ENCODE assay signal across 21 mouse cellular contexts in genomic region chr14:51009572-51009971, GRCm38 (mm10). TPM values are rescaled to one million over a fixed set of nuclear protein-coding genes. Genes with fewer than 3 reads are reported as not detected.
A peak's percentile ranks its signal among the peaks of the same experiment; 100 is the strongest.
DNase-seq lines count a peak whose midpoint lies in the region; ATAC-seq and TF ChIP-seq lines count a peak whose summit lies in the region.
"Had no signal": no experiment of that assay in that cellular context is flagged by ENCODE, and none has a peak within 500 bp of the region (broad histone marks: within the 10 kb centered on the region; RNA-seq: fewer than 3 reads in every experiment).

No protein-coding gene starts in this region.

- H3K4me1 ChIP-seq in intestine, embryonic 14.5 days (replicated peaks; ENCODE audit: control insufficient read depth, insufficient read depth, low read length), result peaks cover 6% of the 10 kb centered on the region; the same call in 1 of the 2 replicates
- H3K4me1 ChIP-seq in intestine, postnatal 0 days (replicated peaks; ENCODE audit: control insufficient read depth, insufficient read depth, low read length), result no peaks in the 10 kb centered on the region
- peaks cover 4% of the 10 kb centered on the region for H3K4me1 ChIP-seq in embryonic fibroblast, embryonic 13.5 days (ENCODE audit: control insufficient read depth, insufficient read depth, low read length)
- H3K4me1 ChIP-seq in hindbrain, embryonic 11.5 days (replicated peaks; ENCODE audit: control insufficient read depth, insufficient read depth, low read length), result no peaks in the 10 kb centered on the region
- H3K4me1 ChIP-seq in forebrain, embryonic 10.5 days, result no peaks in the 10 kb centered on the region
- H3K4me1 ChIP-seq: hindbrain, embryonic 12.5 days had no signal

- H3K27ac ChIP-seq in gastrocnemius, adult 2 months, result peak overlapping the region; percentile 81
- peak overlapping the region; percentile 88; the same call in 1 of the 2 replicates for H3K27ac ChIP-seq in intestine, embryonic 14.5 days (ENCODE audit: low read depth)
- no peak overlapping the region for H3K27ac ChIP-seq in intestine, postnatal 0 days (ENCODE audit: low read depth, low read length)
- H3K27ac ChIP-seq in embryonic fibroblast, embryonic 13.5 days (ENCODE audit: insufficient read depth, low read length), result peak overlapping the region; percentile 91
- no peak overlapping the region for H3K27ac ChIP-seq in hindbrain, embryonic 11.5 days (ENCODE audit: low read depth, low read length)
- H3K27ac ChIP-seq in forebrain, embryonic 10.5 days, result no peak overlapping the region
- H3K27ac ChIP-seq: hindbrain, embryonic 12.5 days had no signal

- no peaks in the 10 kb centered on the region for H3K27me3 ChIP-seq in intestine, embryonic 14.5 days (replicated peaks; ENCODE audit: control insufficient read depth, insufficient read depth, low read length)
- no peaks in the 10 kb centered on the region for H3K27me3 ChIP-seq in intestine, postnatal 0 days (replicated peaks; ENCODE audit: control insufficient read depth, insufficient read depth, low read length)
- no peaks in the 10 kb centered on the region for H3K27me3 ChIP-seq in hindbrain, embryonic 11.5 days (ENCODE audit: control insufficient read depth, insufficient read depth, low read length)
- H3K27me3 ChIP-seq in forebrain, embryonic 10.5 days (ENCODE audit: poor library complexity, severe bottlenecking), result no peaks in the 10 kb centered on the region
- H3K27me3 ChIP-seq: hindbrain, embryonic 12.5 days had no signal

- no peaks in the 10 kb centered on the region for H3K9me3 ChIP-seq in intestine, embryonic 14.5 days (ENCODE audit: control insufficient read depth, low read length)
- no peaks in the 10 kb centered on the region for H3K9me3 ChIP-seq in intestine, postnatal 0 days (ENCODE audit: control insufficient read depth)
- no peaks in the 10 kb centered on the region for H3K9me3 ChIP-seq in hindbrain, embryonic 11.5 days (ENCODE audit: control insufficient read depth, low read length)
- H3K9me3 ChIP-seq in forebrain, embryonic 10.5 days, result no peaks in the 10 kb centered on the region
- H3K9me3 ChIP-seq: hindbrain, embryonic 12.5 days had no signal

- no peak for TF ChIP-seq CTCF in gastrocnemius, adult 2 months (IDR thresholded peaks at IDR 0.05)
- TF ChIP-seq CTCF in intestine, postnatal 0 days (IDR thresholded peaks at IDR 0.05; ENCODE audit: low read depth), result no peak
- no peak for TF ChIP-seq CTCF in embryonic fibroblast, embryonic 13.5 days (IDR thresholded peaks at IDR 0.05; ENCODE audit: borderline replicate concordance, insufficient read depth, low read length)

- no peak overlapping the region for H3K4me3 ChIP-seq in gastrocnemius, adult 2 months
- H3K4me3 ChIP-seq in intestine, embryonic 14.5 days (ENCODE audit: low read depth, low read length), result no peak overlapping the region
- H3K4me3 ChIP-seq in intestine, postnatal 0 days (ENCODE audit: low read depth, low read length), result no peak overlapping the region
- no peak overlapping the region for H3K4me3 ChIP-seq in embryonic fibroblast, embryonic 13.5 days (ENCODE audit: insufficient read depth, low read length)
- H3K4me3 ChIP-seq in hindbrain, embryonic 11.5 days (ENCODE audit: low read depth, low read length), result no peak overlapping the region
- no peak overlapping the region for H3K4me3 ChIP-seq in forebrain, embryonic 10.5 days
- H3K4me3 ChIP-seq: hindbrain, embryonic 12.5 days had no signal

- intact Hi-C loops in gastrocnemius, adult 2 months (cut with DNase I), result no loop called here

- ATAC-seq in intestine, embryonic 14.5 days (replicated peaks; ENCODE audit: low FRiP score, low TSS enrichment, low read depth), result no peak
- no peak for ATAC-seq in intestine, postnatal 0 days
- ATAC-seq in megakaryocyte progenitor cell, adult 5-6 weeks (replicated peaks; ENCODE audit: poor library complexity), result peak; percentile 54
- ATAC-seq in hindbrain, embryonic 11.5 days (ENCODE audit: low FRiP score), result no peak
- ATAC-seq: forebrain, postnatal 0 days had no signal

- H3K4me2 ChIP-seq in intestine, embryonic 14.5 days (ENCODE audit: low read length), result no peak overlapping the region
- no peak overlapping the region for H3K4me2 ChIP-seq in intestine, postnatal 0 days (replicated peaks; ENCODE audit: low read depth)
- H3K4me2 ChIP-seq in hindbrain, embryonic 11.5 days (replicated peaks; ENCODE audit: low read depth, low read length), result no peak overlapping the region
- H3K4me2 ChIP-seq: hindbrain, embryonic 12.5 days; liver, embryonic 11.5 days had no signal

- no peak for DNase-seq in gastrocnemius, adult 2 months
- no peak for DNase-seq in gastrocnemius, postnatal 10 days
- no peak for DNase-seq in intestine, embryonic 14.5 days (ENCODE audit: low spot score)
- no peak for DNase-seq in hindbrain, embryonic 11.5 days (ENCODE audit: low spot score)
- DNase-seq in forebrain, embryonic 10.5 days (ENCODE audit: extremely low spot score, low spot score), result no peak
- DNase-seq: B cell, adult 2 months; cerebellum, adult 8-10 months; forebrain, postnatal 0 days; gastrocnemius, postnatal 14 days; kidney, adult 11 months; kidney, postnatal 25 days; layer of hippocampus, adult 9-11 months; midbrain, embryonic 14.5 days; spleen, adult 18-20 months had no signal

- TF ChIP-seq POLR2A in embryonic fibroblast, embryonic 13.5 days (IDR thresholded peaks at IDR 0.05; ENCODE audit: low read depth, low read length), result no peak

- no peak overlapping the region for H3K9ac ChIP-seq in intestine, embryonic 14.5 days (ENCODE audit: low read length)
- no peak overlapping the region for H3K9ac ChIP-seq in intestine, postnatal 0 days (ENCODE audit: low read depth, low read length)
- H3K9ac ChIP-seq in hindbrain, embryonic 11.5 days (ENCODE audit: low read depth, low read length), result no peak overlapping the region
- H3K9ac ChIP-seq: forebrain, postnatal 0 days; hindbrain, embryonic 12.5 days had no signal

- 78% methylated on average over 6 of the region's 6 CpGs for WGBS in intestine, embryonic 14.5 days
- 89% methylated on average over 6 of the region's 6 CpGs for WGBS in intestine, postnatal 0 days
- WGBS in hindbrain, embryonic 11.5 days, result 87% methylated on average over 6 of the region's 6 CpGs
- WGBS in forebrain, embryonic 10.5 days, result 85% methylated on average over 6 of the region's 6 CpGs

- no peaks in the 10 kb centered on the region for H3K36me3 ChIP-seq in intestine, embryonic 14.5 days (ENCODE audit: control insufficient read depth, insufficient read depth, low read length)
- H3K36me3 ChIP-seq in intestine, postnatal 0 days (ENCODE audit: control insufficient read depth, insufficient read depth), result no peaks in the 10 kb centered on the region
- H3K36me3 ChIP-seq in hindbrain, embryonic 11.5 days (ENCODE audit: control insufficient read depth, insufficient read depth, low read length), result no peaks in the 10 kb centered on the region
- no peaks in the 10 kb centered on the region for H3K36me3 ChIP-seq in forebrain, embryonic 10.5 days (replicated peaks)
- H3K36me3 ChIP-seq: hindbrain, embryonic 12.5 days had no signal

RNA-seq across cellular contexts. Expression of gene Rnase10, which starts 2.0 kb away (rescaled TPM):
- not detected for total RNA-seq in gastrocnemius, adult 2 months (2021)
- total RNA-seq in gastrocnemius, postnatal 10 days (2021), result under 1 TPM in 1 of 2 experiments, not detected in 1; 0.23 TPM
- 0.15 and 0.27 TPM in 2 replicates for polyA plus RNA-seq in intestine, embryonic 14.5 days (2014; fragmentation: Nextera tagmentation; extraction: Ambion mirVana)
- polyA plus RNA-seq in intestine, postnatal 0 days (2015; fragmentation: Nextera tagmentation; extraction: Ambion mirVana), result 0.16 and 0.29 TPM in 2 replicates
- polyA plus RNA-seq in embryonic fibroblast, embryonic 13.5 days (2011; ENCODE audit: insufficient read length, low read depth, missing spikeins), result 0.68 and 0.87 TPM in 2 replicates
- 0.78 and 3.3 TPM in 2 replicates for total RNA-seq in megakaryocyte progenitor cell, adult 5-6 weeks (2015)
- 0.64 and 5.2 TPM in 2 replicates for total RNA-seq in megakaryocyte progenitor cell, adult 5-6 weeks (2017)
- polyA plus RNA-seq in hindbrain, embryonic 11.5 days (2014; fragmentation: Nextera tagmentation; extraction: Ambion mirVana), result not detected in 2 replicates
- polyA plus RNA-seq in forebrain, embryonic 10.5 days (2016; fragmentation: Nextera tagmentation; extraction: Ambion mirVana), result not detected in 2 replicates
- total RNA-seq: forebrain, postnatal 0 days; gastrocnemius, postnatal 14 days had no signal
- polyA plus RNA-seq: forebrain, postnatal 0 days; hindbrain, embryonic 12.5 days; liver, embryonic 11.5 days; midbrain, embryonic 14.5 days had no signal

RNA-seq across cellular contexts. Expression of gene Rnase9, which starts 32.1 kb away (rescaled TPM):
- total RNA-seq in gastrocnemius, adult 2 months (2021), result not detected
- total RNA-seq in gastrocnemius, postnatal 10 days (2021), result not detected
- polyA plus RNA-seq in intestine, embryonic 14.5 days (2014; fragmentation: Nextera tagmentation; extraction: Ambion mirVana), result not detected in 2 replicates
- not detected in 2 replicates for polyA plus RNA-seq in intestine, postnatal 0 days (2015; fragmentation: Nextera tagmentation; extraction: Ambion mirVana)
- not detected in 2 replicates for polyA plus RNA-seq in embryonic fibroblast, embryonic 13.5 days (2011; ENCODE audit: insufficient read length, low read depth, missing spikeins)
- total RNA-seq in megakaryocyte progenitor cell, adult 5-6 weeks (2015), result not detected in 2 replicates
- not detected in 2 replicates for total RNA-seq in megakaryocyte progenitor cell, adult 5-6 weeks (2017)
- polyA plus RNA-seq in hindbrain, embryonic 11.5 days (2014; fragmentation: Nextera tagmentation; extraction: Ambion mirVana), result not detected in 2 replicates
- polyA plus RNA-seq in forebrain, embryonic 10.5 days (2016; fragmentation: Nextera tagmentation; extraction: Ambion mirVana), result not detected in 2 replicates
- total RNA-seq: forebrain, postnatal 0 days; gastrocnemius, postnatal 14 days; left cerebral cortex, postnatal 10 days had no signal
- polyA plus RNA-seq: forebrain, postnatal 0 days; hindbrain, embryonic 12.5 days; liver, embryonic 11.5 days; midbrain, embryonic 14.5 days; testis, adult 2 months had no signal

RNA-seq across cellular contexts. Expression of gene Rnase11, which starts 40.4 kb away (rescaled TPM):
- total RNA-seq in gastrocnemius, adult 2 months (2021), result not detected
- total RNA-seq in gastrocnemius, postnatal 10 days (2021), result not detected
- not detected in 2 replicates for polyA plus RNA-seq in intestine, embryonic 14.5 days (2014; fragmentation: Nextera tagmentation; extraction: Ambion mirVana)
- polyA plus RNA-seq in intestine, postnatal 0 days (2015; fragmentation: Nextera tagmentation; extraction: Ambion mirVana), result not detected in 2 replicates
- polyA plus RNA-seq in embryonic fibroblast, embryonic 13.5 days (2011; ENCODE audit: insufficient read length, low read depth, missing spikeins), result not detected in 2 replicates
- not detected in 2 replicates for total RNA-seq in megakaryocyte progenitor cell, adult 5-6 weeks (2015)
- not detected in 2 replicates for total RNA-seq in megakaryocyte progenitor cell, adult 5-6 weeks (2017)
- polyA plus RNA-seq in hindbrain, embryonic 11.5 days (2014; fragmentation: Nextera tagmentation; extraction: Ambion mirVana), result not detected in 2 replicates
- polyA plus RNA-seq in forebrain, embryonic 10.5 days (2016; fragmentation: Nextera tagmentation; extraction: Ambion mirVana), result not detected in 2 replicates
- total RNA-seq: forebrain, postnatal 0 days; gastrocnemius, postnatal 14 days; left cerebral cortex, postnatal 10 days had no signal
- polyA plus RNA-seq: forebrain, postnatal 0 days; hindbrain, embryonic 12.5 days; liver, embryonic 11.5 days; midbrain, embryonic 14.5 days had no signal

RNA-seq across cellular contexts. Expression of gene Rnase12, which starts 47.9 kb away (rescaled TPM):
- not detected for total RNA-seq in gastrocnemius, adult 2 months (2021)
- not detected for total RNA-seq in gastrocnemius, postnatal 10 days (2021)
- polyA plus RNA-seq in intestine, embryonic 14.5 days (2014; fragmentation: Nextera tagmentation; extraction: Ambion mirVana), result 0.47 and 0.97 TPM in 2 replicates
- polyA plus RNA-seq in intestine, postnatal 0 days (2015; fragmentation: Nextera tagmentation; extraction: Ambion mirVana), result 0.51 and 0.90 TPM in 2 replicates
- polyA plus RNA-seq in embryonic fibroblast, embryonic 13.5 days (2011; ENCODE audit: insufficient read length, low read depth, missing spikeins), result not detected in 2 replicates
- 6.2 and 8.9 TPM in 2 replicates for total RNA-seq in megakaryocyte progenitor cell, adult 5-6 weeks (2015)
- 4.9 and 5.0 TPM in 2 replicates for total RNA-seq in megakaryocyte progenitor cell, adult 5-6 weeks (2017)
- not detected in 2 replicates for polyA plus RNA-seq in hindbrain, embryonic 11.5 days (2014; fragmentation: Nextera tagmentation; extraction: Ambion mirVana)
- not detected in 2 replicates for polyA plus RNA-seq in forebrain, embryonic 10.5 days (2016; fragmentation: Nextera tagmentation; extraction: Ambion mirVana)
- total RNA-seq: forebrain, postnatal 0 days; gastrocnemius, postnatal 14 days; left cerebral cortex, postnatal 10 days had no signal
- polyA plus RNA-seq: forebrain, postnatal 0 days; hindbrain, embryonic 12.5 days; testis, adult 2 months had no signal

RNA-seq across cellular contexts. Expression of gene Pnp2, which starts 53.8 kb away (rescaled TPM):
- total RNA-seq in gastrocnemius, adult 2 months (2021), result under 1 TPM in 1 of 2 experiments, not detected in 1; 0.47 TPM
- total RNA-seq in gastrocnemius, postnatal 10 days (2021), result under 1 TPM; 0.52 to 0.56 TPM
- 0.93 and 1.1 TPM in 2 replicates for polyA plus RNA-seq in intestine, embryonic 14.5 days (2014; fragmentation: Nextera tagmentation; extraction: Ambion mirVana)
- 32.3 and 32.5 TPM in 2 replicates for polyA plus RNA-seq in intestine, postnatal 0 days (2015; fragmentation: Nextera tagmentation; extraction: Ambion mirVana)
- 0.49 and 0.70 TPM in 2 replicates for polyA plus RNA-seq in embryonic fibroblast, embryonic 13.5 days (2011; ENCODE audit: insufficient read length, low read depth, missing spikeins)
- 11.0 and 16.1 TPM in 2 replicates for total RNA-seq in megakaryocyte progenitor cell, adult 5-6 weeks (2015)
- 6.0 and 8.1 TPM in 2 replicates for total RNA-seq in megakaryocyte progenitor cell, adult 5-6 weeks (2017)
- 0.36 and 0.52 TPM in 2 replicates for polyA plus RNA-seq in hindbrain, embryonic 11.5 days (2014; fragmentation: Nextera tagmentation; extraction: Ambion mirVana)
- polyA plus RNA-seq in forebrain, embryonic 10.5 days (2016; fragmentation: Nextera tagmentation; extraction: Ambion mirVana), result 0.73 and 1.3 TPM in 2 replicates

Comparison
In these comparisons a context has a peak if more than half of its experiments do, and no peak if none do; other contexts are left out.
1. H3K27ac ChIP-seq: peak in gastrocnemius, adult 2 months (single experiment), intestine, embryonic 14.5 days (single experiment) and embryonic fibroblast, embryonic 13.5 days (single experiment); none in intestine, postnatal 0 days (single experiment), hindbrain, embryonic 11.5 days (single experiment) and forebrain, embryonic 10.5 days (single experiment).